Mouse (Mus musculus): Measurements from ENCODE around the gene Psme4.
A peak's percentile ranks its signal among the peaks of the same experiment; 100 is the strongest.
"Not testable (repeated sequence)": the region's sequence is repeated elsewhere in the genome, so short reads cannot be mapped to it uniquely, and the experiment has no call there.

Psme4 gene

GRCm38 (mm10) chr11:30771267-30771903 lies at the start of gene Psme4:
TSS of gene Psme4 (plus strand) at chr11:30771726.
- DNase-seq (ENCODE audit: low spot score in 2 of 2): peak; percentile 95 to 96

GRCm38 (mm10) chr11:30723438-30723837 lies 48.1 kb upstream of the Psme4 start:
- no peak for DNase-seq (ENCODE audit: low spot score in 2 of 2)

- DNase-seq (ENCODE audit: low spot score in 2 of 2): no peak
Measured at GRCm38 (mm10) chr11:30730721-30731120, 40.8 kb upstream of the Psme4 start.

GRCm38 (mm10) chr11:30733376-30733775 lies 38.1 kb upstream of the Psme4 start:
- DNase-seq (ENCODE audit: low spot score in 2 of 2): no peak

- no peak for DNase-seq (ENCODE audit: low spot score in 2 of 2)
Measured at GRCm38 (mm10) chr11:30743991-30744390, 27.5 kb upstream of the Psme4 start.

- DNase-seq (ENCODE audit: low spot score in 2 of 2): no peak
Measured at GRCm38 (mm10) chr11:30748938-30749337, 22.6 kb upstream of the Psme4 start.

GRCm38 (mm10) chr11:30749587-30749986 lies 21.9 kb upstream of the Psme4 start:
- no peak for DNase-seq (ENCODE audit: low spot score in 2 of 2)

- DNase-seq (ENCODE audit: low spot score in 2 of 2): no peak
Measured at GRCm38 (mm10) chr11:30750039-30750823, 21.3 kb upstream of the Psme4 start.

GRCm38 (mm10) chr11:30752956-30753355 lies 18.6 kb upstream of the Psme4 start:
- DNase-seq (ENCODE audit: low spot score in 2 of 2): no peak

- not testable (repeated sequence) for DNase-seq (ENCODE audit: low spot score in 2 of 2)
Measured at GRCm38 (mm10) chr11:30754486-30754854, 17.1 kb upstream of the Psme4 start.

GRCm38 (mm10) chr11:30754855-30755530 lies 16.5 kb upstream of the Psme4 start:
- peak in 1 of 2 experiments; percentile 42 for DNase-seq (ENCODE audit: low spot score in 2 of 2)

- DNase-seq (ENCODE audit: low spot score in 2 of 2): no peak
Measured at GRCm38 (mm10) chr11:30761381-30761780, 10.1 kb upstream of the Psme4 start.

- no peak for DNase-seq (ENCODE audit: low spot score in 2 of 2)
Measured at GRCm38 (mm10) chr11:30761891-30762290, 9.6 kb upstream of the Psme4 start.

- DNase-seq (ENCODE audit: low spot score in 2 of 2): no peak
Measured at GRCm38 (mm10) chr11:30765076-30765475, 6.5 kb upstream of the Psme4 start.

- DNase-seq (ENCODE audit: low spot score in 2 of 2): no peak
Measured at GRCm38 (mm10) chr11:30770817-30771216, 709 bp upstream of the Psme4 start.

- peak; percentile 55 to 59 for DNase-seq (ENCODE audit: low spot score in 2 of 2)
Measured at GRCm38 (mm10) chr11:30771904-30772581, 517 bp downstream of the Psme4 start.

- DNase-seq (ENCODE audit: low spot score in 2 of 2): no peak
Measured at GRCm38 (mm10) chr11:30772777-30773417, 1.4 kb downstream of the Psme4 start.

GRCm38 (mm10) chr11:30774638-30775037 lies 3.1 kb downstream of the Psme4 start:
- DNase-seq (ENCODE audit: low spot score in 2 of 2): no peak

- no peak for DNase-seq (ENCODE audit: low spot score in 2 of 2)
Measured at GRCm38 (mm10) chr11:30777498-30777897, 6.0 kb downstream of the Psme4 start.

- no peak for DNase-seq (ENCODE audit: low spot score in 2 of 2)
Measured at GRCm38 (mm10) chr11:30780893-30781292, 9.4 kb downstream of the Psme4 start.

- DNase-seq (ENCODE audit: low spot score in 2 of 2): no peak
Measured at GRCm38 (mm10) chr11:30781612-30782011, 10.1 kb downstream of the Psme4 start.

GRCm38 (mm10) chr11:30785497-30785896 lies 14.0 kb downstream of the Psme4 start:
- no peak for DNase-seq (ENCODE audit: low spot score in 2 of 2)

All from right cerebral cortex, postnatal 10 days (tissue).